Mouse (Mus musculus) gastrocnemius, postnatal 36 days (tissue): ENCODE measurements at regions not wholly inside any gene's neighbourhood (a gene's known extent, or its start where the extent isn't known, plus 50 kb on each side); places are given as distances from the start of the nearest gene placed in this dataset.
"Not testable (repeated sequence)": the region's sequence is repeated elsewhere in the genome, so short reads cannot be mapped to it uniquely, and the experiment has no call there.

Source experiments
- DNase-seq, 2 experiments: peaks; one replicate each; pipeline ENCODE4 v3.0.0; 2022
- intact Hi-C: fragments of 180-260 bp; cut with DNase I; formaldehyde crosslinking; loops from one replicate; pipeline ENCODE4 v1.15.1; 2025

DNA sequence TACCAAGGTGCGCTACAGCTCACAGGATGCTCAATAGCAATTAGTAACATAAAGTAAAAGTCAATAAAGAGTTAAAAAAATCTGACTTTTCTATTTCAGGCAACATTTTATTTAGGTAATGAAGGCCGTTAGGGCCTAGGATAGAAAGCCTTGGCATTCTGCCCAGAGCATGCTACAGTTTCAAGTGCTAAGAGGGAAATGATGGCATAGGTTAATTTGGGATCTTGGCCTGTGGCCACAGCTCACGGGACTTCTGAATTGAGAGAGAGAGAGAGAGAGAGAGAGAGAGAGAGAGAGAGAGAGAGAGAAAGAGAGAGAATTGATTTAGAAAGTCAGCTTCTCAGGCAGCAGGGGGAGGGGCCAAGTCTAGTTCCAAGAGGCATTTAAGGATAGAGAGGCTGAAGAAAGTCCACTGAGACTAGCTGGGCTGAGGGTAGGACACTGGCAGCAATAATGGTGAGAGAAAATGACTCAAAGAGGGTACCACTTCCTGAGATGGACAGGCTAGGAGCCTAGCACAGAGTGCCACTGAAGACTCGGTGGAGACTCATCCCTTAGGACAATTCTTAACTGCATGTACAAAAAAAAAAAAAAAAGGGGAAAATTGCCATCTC is 52.6 kb upstream of the Klf14 start:
- intact Hi-C loops = no loop called here
- DNase-seq = peak; percentile 38 to 58

DNA sequence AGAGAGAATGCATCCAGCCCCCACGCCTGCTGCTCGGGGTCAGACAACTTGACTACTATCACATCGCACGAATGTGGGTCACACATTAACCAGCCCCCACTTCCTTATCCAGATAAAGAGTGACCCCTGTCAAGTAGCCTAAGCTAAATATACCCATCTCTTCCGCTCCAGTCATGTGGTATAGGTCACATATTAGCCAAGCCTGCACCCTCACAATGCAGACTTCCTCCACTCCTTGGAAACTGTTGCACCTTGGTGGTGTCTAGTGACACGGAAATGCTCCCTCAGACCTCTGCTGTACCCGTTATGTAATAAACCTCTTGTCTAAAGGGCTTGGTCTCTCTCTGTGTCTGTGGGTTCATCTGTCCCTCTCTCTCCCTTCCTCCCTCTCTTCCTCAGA is 57.7 kb upstream of the Klf14 start:
- DNase-seq = no peak
- intact Hi-C loops = no loop called here

DNA sequence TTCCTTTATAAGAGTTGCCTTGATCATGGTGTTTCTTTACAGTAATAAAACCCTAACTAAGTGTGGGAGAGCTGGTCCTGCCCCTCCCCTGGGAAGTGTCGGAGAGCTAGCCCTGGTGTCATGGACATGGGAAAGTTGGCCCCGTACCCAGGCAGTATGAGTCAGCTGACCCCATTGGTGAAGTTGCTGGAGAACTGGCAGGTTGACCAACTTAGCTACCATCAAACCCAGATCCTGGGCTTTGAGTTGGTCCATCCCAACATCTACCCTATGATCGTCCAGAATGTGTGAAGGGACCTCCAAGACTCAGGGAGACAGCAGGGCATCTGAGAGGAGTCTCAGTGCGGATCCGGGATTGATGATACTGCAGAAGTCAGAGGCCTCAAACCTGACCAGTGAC is 62.9 kb upstream of the Klf14 start:
- intact Hi-C loops = no loop called here
- DNase-seq = no peak

DNA sequence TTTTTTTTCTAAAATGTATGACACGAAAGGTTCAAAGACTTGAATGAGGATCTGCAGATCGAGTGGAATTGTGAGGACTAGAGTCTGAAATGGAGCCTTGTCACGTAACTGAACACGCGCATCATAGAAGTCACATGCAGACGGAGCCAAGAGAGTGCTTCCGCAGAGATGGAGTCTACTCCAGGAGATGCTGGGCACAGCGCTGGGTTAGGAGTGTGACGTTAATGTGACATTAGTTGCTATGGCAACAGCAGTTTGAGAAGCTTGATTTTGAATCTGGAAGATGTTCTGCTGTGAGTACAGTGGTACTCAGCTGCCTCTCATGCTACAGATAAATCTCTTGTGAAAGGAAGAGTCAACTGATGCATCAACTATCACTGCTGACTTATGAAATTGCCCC is 70.9 kb upstream of the Klf14 start:
- intact Hi-C loops = loop anchor here (10.0 kb wide), 1 partner anchor 625 kb away; the partner anchor contains the start of gene Klhdc10
- no peak for DNase-seq

DNA sequence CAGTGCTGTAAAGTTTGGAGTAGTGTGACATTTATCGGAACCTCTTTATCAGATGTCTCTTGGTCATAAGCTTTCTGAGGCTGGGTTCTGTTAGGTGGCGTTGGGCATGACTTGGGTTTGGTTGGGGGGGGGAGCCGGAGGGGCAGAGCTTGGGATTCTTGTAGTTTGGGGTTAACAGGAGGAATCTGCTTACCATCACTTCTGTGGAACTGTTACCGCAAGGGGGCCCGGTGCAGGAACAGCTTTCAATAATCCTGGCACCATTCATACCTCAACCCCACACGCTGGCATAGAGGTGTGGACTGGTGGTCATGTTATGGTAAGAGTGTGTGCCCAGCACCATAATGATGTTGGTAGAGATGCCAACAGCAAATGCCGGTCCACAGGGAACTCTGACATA is 72.1 kb upstream of the Klf14 start:
- intact Hi-C loops = loop anchor here (10.0 kb wide), 1 partner anchor 626 kb away; the partner anchor contains the start of gene Klhdc10
- no peak for DNase-seq

DNA sequence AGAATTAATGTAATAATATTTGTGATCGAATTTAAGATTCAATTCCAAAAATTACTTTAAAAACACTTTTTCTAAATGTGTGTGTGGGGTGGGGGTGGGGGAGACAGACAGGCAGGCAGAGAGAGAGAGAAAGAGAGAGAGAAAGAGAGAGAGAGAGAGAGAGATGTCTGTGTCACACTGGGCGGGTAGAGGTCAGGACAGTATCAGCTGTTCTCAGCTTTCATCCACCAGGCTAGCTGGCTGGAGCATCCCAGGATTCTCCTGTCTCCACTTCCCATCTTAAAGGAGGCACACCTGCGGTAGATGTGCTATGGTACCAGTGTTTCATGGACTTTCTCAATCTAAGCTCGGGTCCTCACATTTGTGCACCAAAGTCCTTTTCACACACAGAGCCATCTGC is 73.3 kb upstream of the Klf14 start:
- no peak for DNase-seq
- intact Hi-C loops = loop anchor here (10.0 kb wide), 1 partner anchor 627 kb away; the partner anchor contains the start of gene Klhdc10

DNA sequence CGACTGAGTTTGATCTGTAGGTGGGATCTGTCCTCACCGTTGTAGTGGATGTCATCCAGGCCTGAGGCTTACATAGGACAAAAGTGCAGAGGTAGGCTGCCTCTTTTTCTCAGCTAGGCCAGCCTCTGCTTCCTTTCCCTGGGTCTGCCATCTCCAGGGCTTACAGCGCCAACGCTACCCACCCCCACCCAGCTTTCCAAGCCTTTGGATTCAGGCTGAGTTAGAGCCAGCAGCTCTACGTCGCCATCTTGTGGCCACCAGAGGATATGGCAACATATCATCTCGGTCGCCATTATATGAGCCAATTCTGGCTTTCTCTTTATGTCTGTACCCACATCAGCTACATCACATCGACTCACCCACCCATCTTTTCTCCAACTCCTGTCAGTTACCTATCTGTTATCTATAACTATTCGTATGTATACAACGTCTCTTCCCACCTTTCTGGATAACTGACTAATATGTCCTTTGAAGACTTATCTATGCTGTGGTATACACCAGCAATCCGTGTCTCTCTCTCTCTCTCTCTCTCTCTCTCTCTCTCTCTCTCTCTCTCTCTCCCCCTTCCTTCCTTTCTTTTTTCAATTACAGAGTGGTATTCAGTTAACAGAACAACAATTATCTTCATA is 74.2 kb upstream of the Klf14 start:
- intact Hi-C loops = loop anchor here (10.0 kb wide), 1 partner anchor 628 kb away; the partner anchor contains the start of gene Klhdc10
- DNase-seq = no peak

DNA sequence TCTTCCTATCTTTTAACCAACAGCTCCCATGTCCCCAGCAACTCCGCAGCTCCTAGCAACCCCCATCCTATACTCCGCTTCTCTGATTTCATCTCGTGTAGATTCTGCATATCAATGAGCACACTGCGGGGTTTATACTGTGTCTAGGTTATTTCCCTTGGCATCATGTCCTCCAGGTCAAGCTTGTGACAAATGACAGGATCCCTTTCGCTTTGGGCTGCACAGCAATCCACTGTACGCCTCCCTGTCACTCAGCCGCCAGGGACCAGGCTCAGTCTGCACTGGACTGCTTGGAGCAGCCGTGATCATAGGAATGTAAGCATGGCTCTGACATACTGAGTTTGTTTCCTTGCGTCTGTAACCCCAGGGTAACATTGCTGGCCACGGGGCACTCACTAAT is 75.9 kb upstream of the Klf14 start:
- intact Hi-C loops = loop anchor here (10.0 kb wide), 1 partner anchor 630 kb away; the partner anchor contains the start of gene Klhdc10

DNA sequence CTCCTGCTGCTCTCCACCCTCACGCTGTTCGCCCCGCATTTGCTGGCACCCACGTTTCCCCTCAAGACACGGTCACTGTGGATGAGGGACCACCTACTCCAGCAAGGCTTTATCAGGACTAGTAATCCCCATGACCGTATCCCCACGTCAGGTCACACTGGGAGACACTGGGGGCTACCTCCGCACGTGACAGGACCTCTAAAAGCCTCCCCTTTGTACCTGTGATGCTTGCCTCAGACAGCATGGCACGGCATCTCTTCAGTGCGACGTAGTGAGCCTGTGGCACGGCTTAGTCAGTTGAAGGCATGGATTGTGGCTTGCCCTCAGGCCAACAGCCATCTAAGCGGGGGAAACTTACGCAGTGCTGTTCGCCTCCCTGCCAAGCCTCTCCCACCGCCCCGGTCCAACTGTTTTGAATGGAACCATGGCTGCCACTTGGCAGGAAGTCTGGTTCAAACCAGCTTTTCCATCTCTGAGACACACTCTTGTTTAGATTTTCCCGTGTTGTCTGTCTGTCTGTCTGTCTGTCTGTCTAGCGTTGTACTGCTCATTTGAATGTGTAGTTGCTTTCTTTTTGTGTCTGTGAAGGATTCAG is 79.0 kb upstream of the Klf14 start:
- intact Hi-C loops = loop anchor here (10.0 kb wide), 1 partner anchor 633 kb away; the partner anchor contains the start of gene Klhdc10
- no peak for DNase-seq

More for the DNA sequence above, 75.9 kb upstream of the Klf14 start:
- no peak for DNase-seq

DNA sequence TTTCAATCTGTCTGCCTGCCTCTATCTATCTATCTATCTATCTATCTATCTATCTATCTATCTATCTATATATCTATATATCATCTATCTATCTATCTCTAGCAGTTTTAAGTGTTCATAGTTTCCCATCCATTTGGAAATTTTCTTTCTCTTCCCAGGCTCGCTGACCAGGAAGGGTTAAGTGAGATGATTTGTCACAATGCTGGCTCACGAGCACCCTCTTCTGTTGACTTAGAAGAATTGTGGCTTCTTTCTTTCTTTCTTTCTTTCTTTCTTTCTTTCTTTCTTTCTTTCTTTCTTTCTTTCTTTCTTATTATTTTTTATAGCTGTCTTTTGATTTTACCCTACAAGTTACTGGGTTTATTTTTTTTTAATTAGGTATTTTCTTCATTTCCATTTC is 79.6 kb upstream of the Klf14 start:
- DNase-seq = not testable (repeated sequence)
- intact Hi-C loops = loop anchor here (10.0 kb wide), 1 partner anchor 634 kb away; the partner anchor contains the start of gene Klhdc10

DNA sequence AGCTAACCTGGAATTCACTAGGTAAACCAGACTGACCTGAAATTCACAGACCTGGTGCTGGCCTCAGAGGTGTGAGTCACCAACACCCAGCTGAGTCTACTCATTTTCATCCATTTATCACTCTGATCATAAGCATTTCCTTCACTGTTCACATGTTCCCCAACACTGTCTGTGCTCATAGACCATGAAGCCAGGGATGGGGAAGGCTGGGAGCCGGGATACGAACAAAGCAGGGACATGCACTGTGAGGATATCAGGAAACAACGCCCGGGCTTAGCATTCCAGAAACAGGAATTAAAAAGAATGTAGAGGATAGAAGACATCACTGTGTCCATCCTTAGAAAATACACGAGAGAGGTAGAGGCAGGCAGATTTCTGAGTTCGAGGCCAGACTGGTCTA is 80.6 kb upstream of the Klf14 start:
- no peak for DNase-seq
- intact Hi-C loops = loop anchor here (10.0 kb wide), 1 partner anchor 635 kb away; the partner anchor contains the start of gene Klhdc10

DNA sequence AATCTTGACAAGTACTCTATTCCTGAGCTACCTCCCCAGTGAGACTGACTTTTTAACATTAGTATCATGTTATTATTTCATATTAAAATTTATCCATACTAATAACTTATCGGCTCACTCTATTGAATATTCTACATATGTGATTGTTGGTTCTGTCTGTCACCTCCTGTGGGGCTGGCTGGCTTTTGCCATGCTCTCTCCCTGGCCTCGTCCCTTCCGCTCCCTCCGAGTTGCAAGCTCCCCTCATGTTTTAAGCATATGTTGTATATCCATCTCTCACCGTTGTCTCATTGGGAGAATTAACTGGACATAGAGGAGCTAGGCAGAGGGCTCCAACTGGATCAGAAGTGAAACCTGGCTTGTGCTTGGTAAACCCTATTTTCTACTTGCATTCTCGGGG is 81.9 kb upstream of the Klf14 start:
- DNase-seq = no peak
- intact Hi-C loops = no loop called here

DNA sequence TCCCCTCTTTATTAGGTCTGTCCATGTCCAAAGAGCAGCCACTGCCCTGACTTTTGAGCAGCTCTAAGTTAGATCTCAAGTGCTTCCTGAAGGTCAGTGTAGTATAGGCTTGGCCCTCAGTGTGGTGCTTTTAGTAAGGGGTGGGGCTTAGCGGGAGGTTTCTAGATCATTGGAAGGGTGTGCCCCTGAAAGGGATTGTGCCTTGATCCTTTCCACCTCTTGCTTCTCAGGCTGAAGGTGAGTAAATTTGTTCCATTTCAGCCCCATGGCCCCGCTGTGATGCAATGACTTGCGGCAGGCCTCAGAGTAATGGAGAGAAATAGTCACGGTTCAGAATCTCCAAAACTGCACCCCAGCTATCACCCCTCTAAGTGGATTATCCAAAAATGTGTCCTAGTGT is 84.5 kb upstream of the Klf14 start:
- DNase-seq = no peak
- intact Hi-C loops = no loop called here

DNA sequence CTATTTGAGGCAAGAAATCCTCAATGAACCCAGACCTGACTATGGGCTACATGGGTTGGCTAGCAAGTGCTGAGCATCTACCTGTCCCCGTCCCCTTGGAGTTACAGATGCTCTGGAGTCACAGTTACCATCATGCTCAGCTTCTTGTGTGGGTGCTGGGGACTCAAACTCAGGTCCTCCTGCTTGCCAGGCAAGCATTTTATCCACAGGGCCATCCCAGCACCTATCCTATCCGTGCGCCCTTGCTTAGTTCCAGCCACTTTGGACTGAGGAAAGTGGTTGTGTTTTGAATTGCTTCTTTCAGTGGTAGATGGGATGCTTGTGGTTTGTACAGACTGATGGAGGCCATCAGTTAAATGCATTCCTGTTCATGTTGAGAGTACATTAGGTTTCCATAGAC is 85.0 kb upstream of the Klf14 start:
- intact Hi-C loops = no loop called here
- DNase-seq = no peak

DNA sequence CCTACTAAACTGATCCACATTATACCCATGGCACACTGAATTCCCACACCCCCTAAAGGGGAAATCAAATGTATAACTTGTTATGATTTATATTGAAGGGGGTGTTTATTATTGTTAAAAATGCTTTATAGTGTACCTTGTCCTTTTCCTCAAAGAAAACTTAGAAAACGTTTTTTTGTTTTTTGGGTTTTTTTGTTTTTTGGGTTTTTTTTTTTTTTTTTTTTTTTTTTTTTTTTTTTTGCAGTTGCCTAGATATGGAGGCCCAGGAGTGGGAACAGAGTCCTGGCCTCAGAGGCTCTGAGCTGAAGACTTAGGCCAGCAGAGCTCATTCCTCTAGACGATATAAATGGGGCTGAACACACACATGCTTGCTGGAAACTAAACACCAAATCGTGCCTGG is 87.3 kb upstream of the Klf14 start:
- DNase-seq = no peak
- intact Hi-C loops = no loop called here

DNA sequence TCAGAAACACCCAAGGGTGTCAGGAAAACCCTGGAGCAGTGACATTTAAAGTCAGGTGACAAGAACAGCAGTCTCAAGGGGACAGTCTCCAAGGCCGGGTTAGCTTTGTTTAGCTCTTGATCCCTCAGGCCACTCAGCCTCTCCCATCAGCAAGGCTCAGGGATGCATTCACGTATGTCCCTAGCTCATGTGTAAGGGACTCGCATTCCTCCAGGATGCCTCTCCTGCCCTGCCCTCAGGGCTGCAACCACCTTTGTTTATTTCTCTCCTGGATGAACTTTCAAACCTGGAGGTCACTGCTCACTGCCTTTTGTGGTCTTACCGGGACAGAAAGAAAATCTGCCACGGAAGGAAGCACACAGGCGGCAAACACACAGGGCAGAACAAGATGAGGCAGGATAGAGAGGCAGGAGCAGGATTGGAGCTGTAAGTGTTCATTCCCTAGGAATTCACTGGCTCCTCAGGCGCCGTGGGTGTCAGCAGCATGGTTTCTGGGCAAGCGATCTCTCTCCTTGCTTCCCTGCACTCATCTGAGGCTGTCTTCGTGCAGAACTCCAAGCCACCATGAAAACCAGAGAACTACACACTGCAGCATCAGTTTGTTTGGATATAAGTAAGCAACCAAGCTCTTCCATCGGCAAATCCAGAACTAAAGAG is 90.2 kb upstream of the Klf14 start:
- intact Hi-C loops = no loop called here
- DNase-seq = no peak

DNA sequence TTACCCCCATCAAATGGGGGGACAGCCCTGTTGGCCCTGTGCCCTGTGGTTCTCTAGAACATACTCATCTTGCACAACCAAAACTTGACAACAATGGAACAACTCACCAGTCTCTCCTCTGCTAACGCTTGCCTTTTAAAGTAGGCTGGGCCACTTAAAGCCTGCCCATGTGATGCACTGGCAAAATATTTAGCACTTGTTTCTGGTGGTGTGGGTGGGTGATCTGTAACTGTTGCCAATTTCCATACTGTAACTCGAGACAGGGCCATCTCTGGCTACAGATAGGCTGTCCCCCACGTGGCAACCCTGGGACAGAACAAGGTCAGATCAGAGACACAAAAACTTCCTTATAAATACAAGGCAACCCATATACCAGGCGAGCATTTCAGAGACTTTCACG is 92.0 kb upstream of the Klf14 start:
- DNase-seq = no peak
- intact Hi-C loops = no loop called here

DNA sequence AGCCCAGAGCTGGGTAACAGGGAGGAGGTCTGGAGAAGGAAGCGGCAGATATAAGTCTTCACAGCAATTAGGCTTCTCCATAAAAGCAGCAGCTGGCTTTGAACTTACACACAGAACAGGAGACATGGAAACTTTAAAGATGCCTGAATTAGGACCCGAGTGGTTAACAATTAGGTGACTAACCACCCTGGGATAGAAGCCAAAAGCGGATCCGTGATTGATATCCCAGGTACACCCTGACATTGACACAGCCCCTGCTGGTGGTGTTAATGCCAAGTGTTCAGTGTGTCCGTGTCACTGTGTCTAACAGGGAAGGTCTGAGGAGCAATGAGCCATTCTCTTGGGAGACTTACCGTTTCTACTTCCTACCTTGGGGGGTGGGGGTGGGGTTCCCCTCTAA is 92.9 kb upstream of the Klf14 start:
- intact Hi-C loops = no loop called here
- DNase-seq = no peak

DNA sequence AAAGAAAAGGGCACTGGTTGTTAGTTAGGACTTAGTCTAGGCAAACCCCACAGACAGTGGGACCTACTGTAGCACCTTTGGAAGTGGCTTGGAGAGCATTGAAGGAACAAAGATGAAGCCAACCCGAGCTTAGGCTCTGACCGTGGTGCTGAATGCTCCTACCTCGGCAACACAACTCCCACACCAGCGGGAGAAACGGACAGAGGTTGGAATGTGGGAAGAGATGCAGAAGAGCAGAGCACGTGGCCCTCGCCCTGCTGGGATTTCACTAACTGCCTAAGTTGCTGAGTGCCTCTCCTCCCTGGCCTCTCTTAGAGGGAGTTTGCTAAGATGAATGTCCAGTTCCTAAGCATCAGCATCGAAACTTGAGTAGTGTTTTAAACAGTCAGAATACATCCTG is 94.1 kb upstream of the Klf14 start:
- intact Hi-C loops = no loop called here

DNA sequence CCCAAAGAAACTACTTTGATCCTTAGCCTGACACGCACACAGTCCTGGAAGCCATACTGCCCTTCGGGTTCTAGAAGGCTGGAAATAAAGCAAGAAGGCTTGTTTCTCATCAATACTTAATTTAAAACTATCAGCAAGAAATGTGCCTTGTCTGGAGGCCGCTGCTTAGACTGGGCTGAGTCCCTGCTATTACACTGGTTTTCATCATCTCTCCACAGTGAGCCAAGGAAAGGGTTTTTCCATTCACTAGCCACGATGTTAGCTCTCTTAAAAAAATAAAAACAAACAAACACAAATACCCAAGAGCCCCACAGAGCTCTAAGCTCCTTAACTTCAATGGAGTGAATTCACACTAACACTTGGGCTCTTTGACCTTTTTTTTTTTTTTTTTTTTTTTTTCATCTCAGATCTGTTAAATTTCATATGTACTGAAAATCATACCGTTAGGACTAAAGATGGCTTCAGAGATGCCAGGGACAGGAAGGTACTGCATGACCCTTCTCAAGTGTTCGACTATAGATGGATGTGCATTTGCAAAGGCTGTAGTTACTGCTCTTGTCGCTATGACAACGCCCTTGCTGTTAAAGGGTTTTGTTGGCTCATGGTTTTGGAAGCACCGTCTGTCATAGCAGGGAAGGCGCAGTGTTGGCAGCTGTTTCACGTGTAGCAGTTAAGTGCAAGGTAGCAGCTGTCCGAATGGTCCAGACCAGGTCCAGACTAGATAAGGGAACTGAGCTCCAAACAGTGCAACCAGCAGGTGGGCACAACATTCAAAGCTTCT is 98.1 kb upstream of the Klf14 start:
- intact Hi-C loops = no loop called here
- no peak for DNase-seq

More for the DNA sequence above, 94.1 kb upstream of the Klf14 start:
- no peak for DNase-seq
